Comparison of ENCODE assay signal across 9 mouse cellular contexts in the genomic region with DNA sequence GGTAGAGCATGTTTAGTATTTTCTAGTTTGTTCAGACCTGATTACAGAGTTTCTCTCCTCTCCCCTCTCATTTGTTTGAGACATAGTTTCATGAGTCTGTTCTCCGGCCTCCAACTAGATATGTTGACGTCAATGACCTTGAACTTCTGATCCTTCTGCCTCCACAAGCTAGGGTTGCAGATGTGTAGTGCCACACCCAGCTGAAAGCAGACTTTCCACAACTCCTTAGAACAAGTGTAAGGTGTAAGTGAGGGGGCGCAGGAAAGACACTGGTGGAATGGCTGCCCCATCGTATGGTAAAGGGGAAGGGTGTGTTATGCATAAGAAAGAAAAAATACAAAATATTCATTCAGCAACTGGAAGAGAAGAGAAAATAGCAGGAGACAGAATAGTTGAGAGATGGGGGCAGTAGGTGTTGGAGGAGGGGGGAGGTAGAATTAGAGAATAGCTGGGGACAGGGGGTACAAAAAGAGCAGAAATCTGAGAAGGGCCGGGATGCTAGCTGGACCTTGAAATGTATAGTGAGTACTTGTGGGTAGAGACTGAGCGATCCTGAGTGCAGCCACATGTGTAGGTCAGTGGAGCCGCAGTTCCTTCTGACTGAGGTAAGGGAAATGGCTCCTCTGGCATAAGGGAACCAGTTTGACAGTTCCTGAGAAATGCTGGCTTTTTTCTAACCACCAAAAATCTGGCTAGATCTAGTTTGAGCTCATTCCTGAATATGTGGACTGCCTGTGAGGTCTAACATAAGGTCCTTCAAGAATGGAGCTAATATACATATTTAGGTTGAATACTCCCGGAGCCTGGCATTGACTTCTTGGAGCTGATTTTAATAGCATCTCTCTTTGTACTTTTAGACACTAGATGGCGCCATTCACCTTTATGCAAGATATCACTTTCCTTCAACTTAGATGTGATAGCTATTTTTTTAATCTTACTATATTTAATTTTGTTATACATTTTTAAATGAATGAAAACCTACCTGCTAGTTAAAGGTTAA. TPM values are rescaled to one million over a fixed set of nuclear protein-coding genes. Genes with fewer than 3 reads are reported as not detected.
DNase-seq lines count a peak whose midpoint lies in the region; ATAC-seq and TF ChIP-seq lines count a peak whose summit lies in the region.
"Had no signal": no experiment of that assay in that cellular context is flagged by ENCODE, and none has a peak within 500 bp of the region (broad histone marks: within the 10 kb centered on the region; RNA-seq: fewer than 3 reads in every experiment).

No protein-coding gene starts in this region.

- H3K9ac ChIP-seq in forebrain, embryonic 14.5 days (ENCODE audit: low read length) = no peak overlapping the region
- H3K9ac ChIP-seq in forebrain, embryonic 12.5 days = no peak overlapping the region
- no peak overlapping the region for H3K9ac ChIP-seq in liver, embryonic 14.5 days (replicated peaks)
- no peak overlapping the region for H3K9ac ChIP-seq in liver, embryonic 11.5 days (ENCODE audit: low read depth, low read length)
- no peak overlapping the region for H3K9ac ChIP-seq in midbrain, postnatal 0 days (replicated peaks; ENCODE audit: low read length, poor library complexity, severe bottlenecking)

- H3K9me3 ChIP-seq in forebrain, embryonic 14.5 days (replicated peaks; ENCODE audit: control insufficient read depth, low read length) = no peaks in the 10 kb centered on the region
- no peaks in the 10 kb centered on the region for H3K9me3 ChIP-seq in forebrain, embryonic 12.5 days
- no peaks in the 10 kb centered on the region for H3K9me3 ChIP-seq in liver, embryonic 14.5 days (ENCODE audit: control insufficient read depth, low read length)
- H3K9me3 ChIP-seq in liver, embryonic 11.5 days (ENCODE audit: control insufficient read depth, low read length) = no peaks in the 10 kb centered on the region
- no peaks in the 10 kb centered on the region for H3K9me3 ChIP-seq in midbrain, postnatal 0 days (ENCODE audit: low read length)

- H3K27ac ChIP-seq in forebrain, embryonic 14.5 days (ENCODE audit: low read depth, low read length) = no peak overlapping the region
- H3K27ac ChIP-seq in forebrain, embryonic 12.5 days = no peak overlapping the region
- H3K27ac ChIP-seq in liver, embryonic 14.5 days = no peak overlapping the region
- no peak overlapping the region for H3K27ac ChIP-seq in liver, embryonic 11.5 days (ENCODE audit: low read depth, low read length)
- H3K27ac ChIP-seq in midbrain, postnatal 0 days (ENCODE audit: low read depth, low read length) = no peak overlapping the region

- no peak for ATAC-seq in forebrain, embryonic 14.5 days
- no peak for ATAC-seq in forebrain, embryonic 12.5 days (ENCODE audit: low FRiP score)
- no peak for ATAC-seq in liver, embryonic 14.5 days (ENCODE audit: insufficient read depth)
- no peak for ATAC-seq in liver, embryonic 11.5 days (replicated peaks; ENCODE audit: low FRiP score)
- no peak for ATAC-seq in midbrain, postnatal 0 days (ENCODE audit: low FRiP score)

- TF ChIP-seq CTCF in liver, embryonic 14.5 days (IDR thresholded peaks at IDR 0.05; ENCODE audit: low read depth) = peak; percentile 62
- TF ChIP-seq CTCF in midbrain, postnatal 0 days (IDR thresholded peaks at IDR 0.05) = peak; percentile 78

- no peak overlapping the region for H3K4me3 ChIP-seq in forebrain, embryonic 14.5 days (ENCODE audit: low read depth, low read length)
- H3K4me3 ChIP-seq in forebrain, embryonic 12.5 days (replicated peaks) = no peak overlapping the region
- no peak overlapping the region for H3K4me3 ChIP-seq in liver, embryonic 14.5 days (ENCODE audit: insufficient read depth in 1 of 2, low read depth in 2 of 2, low read length in 2 of 2)
- no peak overlapping the region for H3K4me3 ChIP-seq in liver, embryonic 11.5 days (ENCODE audit: low read depth, low read length)
- H3K4me3 ChIP-seq in midbrain, postnatal 0 days (ENCODE audit: low read depth, low read length) = no peak overlapping the region

- H3K4me1 ChIP-seq in forebrain, embryonic 14.5 days (ENCODE audit: control insufficient read depth, insufficient read depth, low read length) = no peaks in the 10 kb centered on the region
- no peaks in the 10 kb centered on the region for H3K4me1 ChIP-seq in forebrain, embryonic 12.5 days
- H3K4me1 ChIP-seq in liver, embryonic 14.5 days (replicated peaks; ENCODE audit: control insufficient read depth in 2 of 2, insufficient read depth in 2 of 2, low read length in 1 of 2) = no peaks in the 10 kb centered on the region
- H3K4me1 ChIP-seq in liver, embryonic 11.5 days (replicated peaks; ENCODE audit: control insufficient read depth, insufficient read depth, low read length) = no peaks in the 10 kb centered on the region
- H3K4me1 ChIP-seq in midbrain, postnatal 0 days (ENCODE audit: insufficient read depth, low read length) = no peaks in the 10 kb centered on the region

- 65% methylated on average over 9 of the region's 9 CpGs for WGBS in forebrain, embryonic 14.5 days
- 69% methylated on average over 9 of the region's 9 CpGs for WGBS in forebrain, embryonic 12.5 days
- WGBS in liver, embryonic 14.5 days (ENCODE audit: insufficient replicate concordance) = 48% methylated on average over 9 of the region's 9 CpGs
- 56% methylated on average over 9 of the region's 9 CpGs for WGBS in liver, embryonic 11.5 days
- WGBS in midbrain, postnatal 0 days = 65% methylated on average over 9 of the region's 9 CpGs

- peak; percentile 80 for DNase-seq in forebrain, embryonic 14.5 days (ENCODE audit: low spot score)
- peak in 1 of 3 experiments; percentile 45 for DNase-seq in liver, embryonic 14.5 days (ENCODE audit: low read depth in 3 of 3, low spot score in 3 of 3)
- no peak for DNase-seq in liver, embryonic 11.5 days (ENCODE audit: low spot score)
- peak; percentile 64 for DNase-seq in c-Kit-positive CD71-positive TER-119-positive erythroid progenitor cells, embryonic 14.5 days (ENCODE audit: low spot score)
- peak; percentile 81 for DNase-seq in midbrain, postnatal 0 days (ENCODE audit: low spot score)
- DNase-seq in right cerebral cortex, postnatal 4 days = no peak
- DNase-seq in kidney, postnatal 4 days = no peak

- 0 out of 2 replicates have a peak, but pooled peaks cover 3% of the 10 kb centered on the region for H3K27me3 ChIP-seq in forebrain, embryonic 14.5 days (replicated peaks; ENCODE audit: control insufficient read depth, insufficient read depth, low read length)
- peaks cover 8% of the 10 kb centered on the region for H3K27me3 ChIP-seq in forebrain, embryonic 12.5 days
- no peaks in the 10 kb centered on the region for H3K27me3 ChIP-seq in liver, embryonic 14.5 days (ENCODE audit: control insufficient read depth, insufficient read depth, low read length)
- 0 out of 2 replicates have a peak, but pooled peaks cover 3% of the 10 kb centered on the region for H3K27me3 ChIP-seq in liver, embryonic 11.5 days (replicated peaks; ENCODE audit: control insufficient read depth, insufficient read depth, low read length)
- no peaks in the 10 kb centered on the region for H3K27me3 ChIP-seq in midbrain, postnatal 0 days (ENCODE audit: insufficient read depth, low read length)

- no peak overlapping the region for H3K4me2 ChIP-seq in forebrain, embryonic 14.5 days (ENCODE audit: low read length)
- no peak overlapping the region for H3K4me2 ChIP-seq in forebrain, embryonic 12.5 days
- H3K4me2 ChIP-seq in liver, embryonic 14.5 days (ENCODE audit: low read depth) = no peak overlapping the region
- H3K4me2 ChIP-seq in liver, embryonic 11.5 days = no peak overlapping the region
- no peak overlapping the region for H3K4me2 ChIP-seq in midbrain, postnatal 0 days (ENCODE audit: low read depth, low read length, poor library complexity, severe bottlenecking)

- no peak for TF ChIP-seq EP300 in liver, embryonic 14.5 days (IDR thresholded peaks at IDR 0.05; ENCODE audit: low read depth)

- no peaks in the 10 kb centered on the region for H3K36me3 ChIP-seq in forebrain, embryonic 14.5 days (ENCODE audit: control insufficient read depth, insufficient read depth, low read length)
- H3K36me3 ChIP-seq in forebrain, embryonic 12.5 days (replicated peaks) = no peaks in the 10 kb centered on the region
- no peaks in the 10 kb centered on the region for H3K36me3 ChIP-seq in liver, embryonic 14.5 days (replicated peaks; ENCODE audit: control insufficient read depth, insufficient read depth, low read depth)
- no peaks in the 10 kb centered on the region for H3K36me3 ChIP-seq in liver, embryonic 11.5 days (ENCODE audit: control insufficient read depth, insufficient read depth, low read length)
- H3K36me3 ChIP-seq in midbrain, postnatal 0 days (ENCODE audit: insufficient read depth, low read length) = no peaks in the 10 kb centered on the region

RNA-seq across cellular contexts. Expression of a gene that starts 9.6 kb away (rescaled TPM):
- polyA plus RNA-seq in forebrain, embryonic 14.5 days (2014; fragmentation: Nextera tagmentation; extraction: Ambion mirVana) = 36.8 and 39.7 TPM in 2 replicates
- 28.6 and 33.3 TPM in 2 replicates for polyA plus RNA-seq in forebrain, embryonic 12.5 days (2016; fragmentation: Nextera tagmentation; extraction: Ambion mirVana)
- polyA plus RNA-seq in liver, embryonic 14.5 days (2012; rRNA removed) = 9.5 and 13.6 TPM in 2 replicates
- polyA plus RNA-seq in liver, embryonic 14.5 days (2014; fragmentation: Nextera tagmentation; extraction: Ambion mirVana) = 19.1 and 20.4 TPM in 2 replicates
- 34.8 and 36.7 TPM in 2 replicates for polyA plus RNA-seq in liver, embryonic 11.5 days (2014; fragmentation: Nextera tagmentation; extraction: Ambion mirVana)
- total RNA-seq in midbrain, postnatal 0 days (2014; rRNA removed) = 43.3 and 44.1 TPM in 2 replicates
- 38.0 and 39.6 TPM in 2 replicates for polyA plus RNA-seq in midbrain, postnatal 0 days (2015; fragmentation: Nextera tagmentation; extraction: Ambion mirVana)

RNA-seq across cellular contexts. Expression of a gene that starts 10.0 kb away (rescaled TPM):
- 0.29 and 0.64 TPM in 2 replicates for polyA plus RNA-seq in forebrain, embryonic 14.5 days (2014; fragmentation: Nextera tagmentation; extraction: Ambion mirVana)
- not detected in 2 replicates for polyA plus RNA-seq in forebrain, embryonic 12.5 days (2016; fragmentation: Nextera tagmentation; extraction: Ambion mirVana)
- 0.26 and 0.54 TPM in 2 replicates for polyA plus RNA-seq in liver, embryonic 14.5 days (2012; rRNA removed)
- 0.38 and 0.47 TPM in 2 replicates for polyA plus RNA-seq in liver, embryonic 14.5 days (2014; fragmentation: Nextera tagmentation; extraction: Ambion mirVana)
- 0.62 TPM in 1 of 2 replicates, not detected in the other for polyA plus RNA-seq in liver, embryonic 11.5 days (2014; fragmentation: Nextera tagmentation; extraction: Ambion mirVana)
- 1.6 and 1.9 TPM in 2 replicates for total RNA-seq in midbrain, postnatal 0 days (2014; rRNA removed)
- 0.77 and 1.2 TPM in 2 replicates for polyA plus RNA-seq in midbrain, postnatal 0 days (2015; fragmentation: Nextera tagmentation; extraction: Ambion mirVana)

RNA-seq across cellular contexts. Expression of a gene that starts 17.8 kb away (rescaled TPM):
- not detected in 2 replicates for polyA plus RNA-seq in forebrain, embryonic 14.5 days (2014; fragmentation: Nextera tagmentation; extraction: Ambion mirVana)
- not detected in 2 replicates for polyA plus RNA-seq in forebrain, embryonic 12.5 days (2016; fragmentation: Nextera tagmentation; extraction: Ambion mirVana)
- 0.03 and 0.05 TPM in 2 replicates for polyA plus RNA-seq in liver, embryonic 14.5 days (2012; rRNA removed)
- not detected in 2 replicates for polyA plus RNA-seq in liver, embryonic 14.5 days (2014; fragmentation: Nextera tagmentation; extraction: Ambion mirVana)
- 0.14 TPM in 1 of 2 replicates, not detected in the other for polyA plus RNA-seq in liver, embryonic 11.5 days (2014; fragmentation: Nextera tagmentation; extraction: Ambion mirVana)
- total RNA-seq in midbrain, postnatal 0 days (2014; rRNA removed) = 1.7 and 2.2 TPM in 2 replicates
- polyA plus RNA-seq in midbrain, postnatal 0 days (2015; fragmentation: Nextera tagmentation; extraction: Ambion mirVana) = 1.3 and 1.8 TPM in 2 replicates
- total RNA-seq: heart, postnatal 14 days had no signal

RNA-seq across cellular contexts. Expression of a gene that starts 27.3 kb away (rescaled TPM):
- polyA plus RNA-seq in forebrain, embryonic 14.5 days (2014; fragmentation: Nextera tagmentation; extraction: Ambion mirVana) = 7.5 and 8.9 TPM in 2 replicates
- 8.7 and 8.9 TPM in 2 replicates for polyA plus RNA-seq in forebrain, embryonic 12.5 days (2016; fragmentation: Nextera tagmentation; extraction: Ambion mirVana)
- 3.7 and 4.8 TPM in 2 replicates for polyA plus RNA-seq in liver, embryonic 14.5 days (2012; rRNA removed)
- 6.6 and 8.2 TPM in 2 replicates for polyA plus RNA-seq in liver, embryonic 14.5 days (2014; fragmentation: Nextera tagmentation; extraction: Ambion mirVana)
- 11.5 and 12.4 TPM in 2 replicates for polyA plus RNA-seq in liver, embryonic 11.5 days (2014; fragmentation: Nextera tagmentation; extraction: Ambion mirVana)
- total RNA-seq in midbrain, postnatal 0 days (2014; rRNA removed) = 17.4 and 21.0 TPM in 2 replicates
- 5.4 and 5.5 TPM in 2 replicates for polyA plus RNA-seq in midbrain, postnatal 0 days (2015; fragmentation: Nextera tagmentation; extraction: Ambion mirVana)

RNA-seq across cellular contexts. Expression of a gene that starts 32.5 kb away (rescaled TPM):
- polyA plus RNA-seq in forebrain, embryonic 14.5 days (2014; fragmentation: Nextera tagmentation; extraction: Ambion mirVana) = not detected in 2 replicates
- not detected in 2 replicates for polyA plus RNA-seq in forebrain, embryonic 12.5 days (2016; fragmentation: Nextera tagmentation; extraction: Ambion mirVana)
- 0.35 and 0.51 TPM in 2 replicates for polyA plus RNA-seq in liver, embryonic 14.5 days (2012; rRNA removed)
- polyA plus RNA-seq in liver, embryonic 14.5 days (2014; fragmentation: Nextera tagmentation; extraction: Ambion mirVana) = 0.37 and 0.56 TPM in 2 replicates
- 0.35 and 0.45 TPM in 2 replicates for polyA plus RNA-seq in liver, embryonic 11.5 days (2014; fragmentation: Nextera tagmentation; extraction: Ambion mirVana)
- total RNA-seq in midbrain, postnatal 0 days (2014; rRNA removed) = not detected in 2 replicates
- polyA plus RNA-seq in midbrain, postnatal 0 days (2015; fragmentation: Nextera tagmentation; extraction: Ambion mirVana) = not detected in 2 replicates

Comparison
In these comparisons a context has a peak if more than half of its experiments do, and no peak if none do; other contexts are left out.
1. DNase-seq: peak in forebrain, embryonic 14.5 days (single experiment), c-Kit-positive CD71-positive TER-119-positive erythroid progenitor cells, embryonic 14.5 days (single experiment) and midbrain, postnatal 0 days (single experiment); none in liver, embryonic 11.5 days (single experiment), right cerebral cortex, postnatal 4 days (single experiment) and kidney, postnatal 4 days (0 of 2).